Mouse (Mus musculus) cerebellum, adult (tissue): ENCODE measurements around the gene Sema6d.
A peak's percentile ranks its signal among the peaks of the same experiment; 100 is the strongest.

Experiments
- ATAC-seq: cut with Nextera tagmentation; 2 replicates; pipeline ENCODE4 v1.9.2; 2017; ENCODE audit warnings: mild to moderate bottlenecking, moderate library complexity, mixed read lengths; ENCODE audit not compliant: insufficient number of reproducible peaks, low FRiP score, low TSS enrichment

The Sema6d gene

GRCm38 (mm10) chr2:124608546-124608945 lies 518.8 kb downstream of the Sema6d start:
- ATAC-seq = no peak

- ATAC-seq = no peak
Measured at GRCm38 (mm10) chr2:124609014-124609413, 519.2 kb downstream of the Sema6d start.

GRCm38 (mm10) chr2:124609711-124610585 lies 520.2 kb downstream of the Sema6d start:
- peak; percentile 54 for ATAC-seq

GRCm38 (mm10) chr2:124610586-124611105 lies 520.9 kb downstream of the Sema6d start:
- peak; percentile 28; the same call in 1 of the 2 replicates for ATAC-seq

DNA sequence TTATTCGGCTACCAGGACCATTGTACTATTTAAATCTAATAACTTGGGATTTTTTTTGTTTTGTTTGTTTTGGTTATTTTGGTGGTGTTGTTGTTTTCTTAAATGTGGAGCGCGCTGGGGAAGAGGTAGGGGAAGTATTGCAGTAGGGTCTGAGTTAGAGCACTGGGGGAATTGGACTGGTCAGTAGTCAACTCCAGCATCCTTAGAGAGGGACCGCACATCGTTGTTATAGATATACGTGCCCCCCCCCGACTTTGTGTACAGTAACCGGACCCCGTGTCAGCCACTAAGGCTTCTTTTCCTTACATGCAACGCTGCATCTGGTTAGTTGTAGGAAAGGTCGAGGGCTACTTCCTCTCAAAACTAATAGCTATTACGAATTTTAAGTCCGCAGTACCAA lies 521.5 kb downstream of the Sema6d start:
- no peak for ATAC-seq

DNA sequence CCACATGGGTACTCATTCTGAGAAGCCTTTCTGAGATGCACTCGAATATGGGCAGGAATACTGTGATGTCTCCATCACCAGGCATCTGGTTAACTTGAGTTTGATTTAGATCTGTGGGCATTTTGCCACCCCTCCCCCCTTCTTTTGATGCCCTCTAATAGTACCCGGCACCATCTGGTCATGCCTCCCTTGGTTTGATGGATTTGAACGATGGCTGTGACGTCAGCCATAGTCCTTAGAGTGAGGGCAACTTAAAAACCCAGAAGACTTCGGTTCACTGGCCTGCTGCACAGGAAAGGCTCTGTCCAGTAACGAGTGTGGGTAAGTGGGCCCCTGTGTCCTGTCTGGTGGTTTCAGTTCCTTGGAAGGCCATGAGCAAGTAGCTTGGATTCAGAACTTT lies 522.5 kb downstream of the Sema6d start:
- 0 out of 2 replicates have a peak, but pooled peaks have one; percentile 8 for ATAC-seq

- ATAC-seq = no peak
Measured at GRCm38 (mm10) chr2:124612727-124613510, 523.1 kb downstream of the Sema6d start.

- ATAC-seq = no peak
Measured at GRCm38 (mm10) chr2:124613671-124614210, 524.0 kb downstream of the Sema6d start.

DNA sequence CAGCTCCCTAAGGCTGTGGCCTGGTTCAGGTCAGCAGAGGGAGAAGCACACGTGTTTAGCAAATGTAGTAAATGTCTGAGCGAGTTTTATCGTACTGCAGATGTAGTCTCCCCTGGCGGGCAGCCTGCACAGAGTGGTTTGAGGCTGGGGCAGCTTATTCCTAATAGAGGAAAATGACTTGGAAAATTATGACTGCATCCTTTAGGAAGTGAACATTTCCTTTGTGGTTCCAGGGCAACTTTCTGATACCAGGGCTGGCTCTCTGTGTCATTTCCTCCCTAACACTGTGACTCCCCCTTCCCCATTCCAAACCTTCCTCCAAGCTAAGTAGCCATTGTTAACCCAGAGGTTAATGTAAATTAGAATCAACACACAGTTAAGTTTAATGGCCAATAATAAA lies 527.0 kb downstream of the Sema6d start:
- no peak for ATAC-seq

DNA sequence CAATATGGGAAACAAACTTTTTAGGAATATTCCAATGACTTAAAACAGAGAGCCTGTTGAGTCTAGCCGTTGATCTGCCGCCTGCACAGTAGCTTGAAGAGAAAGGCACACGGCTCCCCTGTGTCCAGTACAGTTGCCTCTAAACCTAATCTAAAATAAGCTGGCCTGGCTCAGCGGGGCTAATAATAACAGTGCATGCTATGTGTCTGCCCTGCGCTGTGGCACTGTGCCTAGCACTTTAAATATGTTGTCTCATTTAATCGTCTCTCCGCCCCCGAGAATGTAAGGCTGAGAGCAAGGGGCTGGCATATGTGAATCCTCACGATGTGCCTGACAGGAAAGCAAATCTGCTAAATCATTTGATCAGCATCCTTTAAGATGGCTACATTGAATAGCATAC lies 527.7 kb downstream of the Sema6d start:
- ATAC-seq = no peak

- ATAC-seq = peak; percentile 50
Measured at GRCm38 (mm10) chr2:124618091-124618490, 528.3 kb downstream of the Sema6d start.

DNA sequence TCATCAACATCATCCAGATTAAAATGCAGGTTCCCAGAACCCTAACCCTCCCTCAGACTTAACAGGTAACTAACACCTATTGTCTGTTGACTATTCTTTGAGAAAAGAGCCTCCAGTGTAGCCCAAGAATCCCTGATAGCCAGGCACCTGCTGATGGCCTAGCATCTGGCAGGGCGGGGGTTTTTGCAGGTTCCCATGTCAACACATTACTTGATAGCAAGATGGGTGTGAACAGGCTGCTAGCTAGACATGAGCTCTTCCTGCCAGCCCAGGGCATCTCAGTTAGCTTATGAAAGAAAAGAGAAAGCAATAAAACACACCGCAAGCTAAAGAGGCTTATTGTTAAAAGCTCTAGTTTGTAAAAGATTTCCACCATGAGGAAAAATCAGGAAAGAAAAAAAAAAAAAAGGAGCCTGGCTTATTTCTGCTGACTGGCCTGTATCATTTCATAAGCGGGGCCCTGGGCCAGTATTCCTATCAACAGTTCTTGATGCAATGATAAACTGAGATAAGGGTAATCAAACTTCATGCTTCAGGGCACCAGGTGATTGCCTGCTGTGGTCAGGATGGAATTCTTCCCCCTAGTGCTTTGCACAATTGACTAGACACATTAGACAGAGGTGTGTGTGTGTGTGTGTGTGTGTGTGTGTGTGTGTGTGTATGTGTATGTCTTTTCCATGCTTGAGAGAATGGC lies 528.9 kb downstream of the Sema6d start:
- no peak for ATAC-seq

DNA sequence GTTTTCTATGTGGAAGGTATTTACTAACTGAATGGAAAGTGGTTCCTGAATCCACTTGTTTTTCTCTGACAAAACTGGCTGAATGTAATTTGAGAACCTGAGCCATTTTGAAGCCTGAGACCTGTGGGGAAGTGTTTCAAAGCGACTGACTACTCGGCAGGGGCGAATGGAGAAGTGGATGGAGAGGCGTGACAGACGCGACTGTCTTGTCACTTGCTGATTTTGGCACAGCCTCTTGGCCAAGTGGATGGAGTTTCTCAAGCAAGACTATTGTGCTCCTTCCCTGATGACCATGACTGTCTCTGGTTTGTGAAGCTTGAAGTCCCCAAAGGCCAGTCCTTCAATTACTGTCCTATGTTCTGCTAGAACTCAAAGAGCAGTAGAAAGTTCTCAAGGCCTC lies 530.7 kb downstream of the Sema6d start:
- ATAC-seq = no peak

DNA sequence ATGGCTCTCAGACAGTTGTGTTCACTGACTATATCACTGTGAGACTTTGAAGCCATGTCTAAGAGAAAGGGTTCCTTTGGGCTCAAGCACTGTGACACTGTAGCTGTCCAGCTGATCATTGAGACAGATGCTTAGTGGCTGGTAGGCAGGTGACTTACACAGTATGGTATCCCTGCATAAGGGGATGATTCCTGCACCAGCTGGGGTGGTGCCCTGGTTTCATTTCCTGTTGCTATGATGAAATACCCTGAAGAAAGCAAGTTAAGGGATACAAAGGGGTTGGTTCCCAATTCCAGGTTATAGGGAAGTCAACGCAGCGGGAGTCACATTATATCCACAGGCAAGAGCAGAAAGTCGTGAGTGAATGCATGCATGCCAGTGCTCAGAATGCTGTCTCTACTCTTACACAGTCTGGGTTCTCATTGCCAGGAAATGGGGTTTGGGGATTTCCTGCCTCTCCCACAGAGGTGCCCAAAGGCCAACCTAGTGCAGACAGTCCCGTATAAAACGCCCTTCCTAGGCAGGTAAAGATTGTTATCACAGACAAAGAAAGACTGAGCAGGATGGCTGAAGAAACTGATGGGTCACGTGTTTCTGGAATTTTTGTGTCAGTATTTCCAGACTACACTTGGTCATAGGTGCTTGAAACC lies 532.3 kb downstream of the Sema6d start:
- no peak for ATAC-seq

DNA sequence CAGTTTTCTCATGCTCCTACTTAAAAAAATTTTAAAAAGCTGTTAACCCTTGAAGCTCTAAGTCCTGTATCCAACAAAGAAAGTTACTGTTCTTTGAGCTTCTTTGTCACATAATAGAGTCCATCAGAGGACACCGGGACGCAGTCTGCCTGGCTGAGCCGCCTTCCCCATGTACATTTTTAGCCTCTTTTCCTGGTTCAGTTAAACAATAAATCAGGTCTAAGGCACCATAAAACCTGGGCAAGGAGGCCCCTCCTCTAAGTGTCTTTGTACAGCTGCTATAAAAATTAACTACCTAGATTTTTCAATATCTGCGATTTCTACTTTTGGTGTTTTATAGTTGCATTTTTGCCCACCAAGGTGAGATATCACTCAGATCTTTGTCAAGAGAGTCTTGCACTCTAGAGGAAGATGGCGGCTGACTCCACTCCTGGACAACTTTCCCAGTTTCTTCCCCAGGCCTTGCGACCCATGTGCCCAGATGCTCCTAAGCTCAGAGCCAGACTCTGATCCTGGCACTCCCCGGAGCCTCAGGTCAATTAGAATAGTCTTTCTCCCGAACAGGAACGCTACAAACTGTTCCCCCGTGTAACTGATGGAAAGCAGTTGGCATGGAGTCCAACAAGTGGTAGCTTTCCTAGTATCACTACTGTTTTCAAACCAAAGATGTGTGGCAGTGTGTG lies 534.6 kb downstream of the Sema6d start:
- no peak for ATAC-seq

- ATAC-seq = no peak
Measured at GRCm38 (mm10) chr2:124626425-124626824, 536.7 kb downstream of the Sema6d start.

DNA sequence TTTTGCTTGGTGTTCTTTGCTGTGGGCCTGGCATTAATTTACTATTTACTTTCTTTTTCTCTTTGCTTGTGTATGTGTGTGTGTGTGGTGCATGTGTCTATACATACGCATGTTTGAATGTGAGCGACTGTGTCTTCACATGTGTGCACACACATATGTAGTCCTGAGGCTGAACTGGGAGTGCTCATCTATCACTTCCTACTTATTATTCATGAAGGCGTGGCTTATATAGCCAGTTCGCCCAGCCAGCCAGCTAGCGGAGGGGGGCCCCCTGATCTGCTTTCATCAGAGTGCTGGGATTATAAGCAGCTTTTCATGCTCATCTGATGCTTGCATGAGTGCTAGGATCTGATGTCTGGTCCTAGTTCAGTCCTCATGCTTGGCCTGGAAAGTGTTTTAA lies 537.9 kb downstream of the Sema6d start:
- ATAC-seq = no peak

DNA sequence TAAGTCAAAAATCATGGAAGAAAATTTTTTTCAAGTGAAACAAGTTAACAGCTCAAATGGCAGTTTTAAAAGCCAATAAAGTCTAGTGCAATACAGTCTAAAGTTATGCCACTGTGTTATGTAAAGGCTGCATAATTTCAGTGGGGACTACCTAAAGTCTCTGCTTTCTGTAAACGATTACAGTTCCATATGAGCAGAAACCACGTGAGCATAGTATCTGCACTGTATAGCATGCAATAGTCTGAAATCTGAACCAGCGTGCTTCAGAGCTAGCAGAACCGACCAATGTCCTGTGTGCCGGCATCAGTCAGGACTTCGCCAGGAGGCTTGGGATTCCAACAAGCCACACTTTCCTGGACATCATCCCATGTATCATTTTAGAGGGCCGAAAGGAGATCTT lies 538.9 kb downstream of the Sema6d start:
- no peak for ATAC-seq

- ATAC-seq = no peak
Measured at GRCm38 (mm10) chr2:124634400-124634998, 544.7 kb downstream of the Sema6d start.
